Mouse (Mus musculus) forebrain, embryonic 16.5 days (tissue): ENCODE measurements around the gene Tcfl5. TPM values are rescaled to one million over a fixed set of nuclear protein-coding genes. Genes with fewer than 3 reads are reported as not detected.

Source experiments
- ATAC-seq: fragments of 200-750 bp; cut with Nextera tagmentation; 2 replicates; pipeline ENCODE4 v1.8.0; 2017; ENCODE audit warnings: mild to moderate bottlenecking, moderate library complexity
- H3K27ac ChIP-seq: fragments of 300-500 bp; sonication (generic); 2 replicates; pipeline ENCODE4 v1.5.1; 2014; ENCODE audit warnings: low read length, control low read depth
- H3K27me3 ChIP-seq: fragments of 300-500 bp; sonication (generic); replicated peaks from 2 replicates; pipeline ENCODE4 v1.6.1; 2014; ENCODE audit warnings: low read length; ENCODE audit not compliant: control insufficient read depth, insufficient read depth
- H3K36me3 ChIP-seq: fragments of 300-500 bp; sonication (generic); 2 replicates; pipeline ENCODE4 v1.6.1; 2014; ENCODE audit not compliant: control insufficient read depth, insufficient read depth
- H3K4me1 ChIP-seq: fragments of 300-500 bp; sonication (generic); replicated peaks from 2 replicates; pipeline ENCODE4 v1.6.1; 2014; ENCODE audit warnings: low read length; ENCODE audit not compliant: control insufficient read depth, insufficient read depth
- H3K4me2 ChIP-seq: fragments of 300-500 bp; sonication (generic); 2 replicates; pipeline ENCODE4 v1.6.1; 2014; ENCODE audit warnings: mild to moderate bottlenecking, low read length, control low read depth
- H3K4me3 ChIP-seq: fragments of 300-500 bp; sonication (generic); replicated peaks from 2 replicates; pipeline ENCODE4 v1.5.1; 2014; ENCODE audit warnings: mild to moderate bottlenecking, low read length, control low read depth
- H3K9ac ChIP-seq: fragments of 300-500 bp; sonication (generic); replicated peaks from 2 replicates; pipeline ENCODE4 v1.6.1; 2014; ENCODE audit warnings: low read depth, low read length, control low read depth
- H3K9me3 ChIP-seq: fragments of 300-500 bp; sonication (generic); 2 replicates; pipeline ENCODE4 v1.6.1; 2016; ENCODE audit warnings: low read length; ENCODE audit not compliant: control insufficient read depth
- WGBS: fragments of 180-500 bp; shearing (Covaris S2); extraction: QIAGEN DNeasy Blood & Tissue Kit; methylation state at CpG from one replicate; pipeline ENCODE4 v1.1.7; 2014; 5-methylcytosine and 5-hydroxymethylcytosine counted together
- polyA plus RNA-seq: library from polyadenylated mRNA; unstranded; fragments of >200 nt; fragmentation: Nextera tagmentation; extraction: Ambion mirVana; gene quantifications from 2 replicates; pipeline ENCODE4 v1.2.1, GENCODE M21; 2015

Tcfl5 gene
- polyA plus RNA-seq, 1 experiment from 2014 or later = 0.28 TPM

DNA sequence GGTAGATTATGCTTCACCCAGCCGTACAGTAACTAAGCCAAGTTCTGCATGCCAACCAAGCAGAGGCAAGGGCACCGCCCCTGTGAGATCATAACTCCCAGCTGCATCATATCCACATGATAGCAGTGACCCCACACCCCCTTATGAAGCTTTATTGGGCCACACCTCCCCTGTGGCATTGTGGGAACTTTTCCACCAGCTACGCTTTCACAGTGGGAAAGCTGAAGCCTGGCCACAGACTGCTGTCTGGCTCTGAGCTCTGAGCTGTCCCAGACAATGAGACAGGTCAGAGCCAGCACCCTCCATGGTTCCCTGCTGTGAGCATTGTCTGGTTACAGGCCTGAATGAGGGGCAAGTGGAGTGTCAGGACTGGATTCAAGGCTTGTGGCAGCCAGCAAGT, 61.5 kb downstream of the Tcfl5 start, which contains the start of gene Mrgbp:
TSS of gene Mrgbp (plus strand) at position 303 of the 400 bp plus-strand sequence.
- peaks cover 2% of the 10 kb centered on the region; the same call in 1 of the 2 replicates for H3K36me3 ChIP-seq
- H3K9me3 ChIP-seq = no peaks in the 10 kb centered on the region
- no peak for ATAC-seq
- 69% methylated on average over 3 of the region's 3 CpGs for WGBS
- peaks cover 16% of the 10 kb centered on the region for H3K4me1 ChIP-seq
- no peak within 1 kb of the TSS for H3K4me2 ChIP-seq
- no peaks in the 10 kb centered on the region for H3K27me3 ChIP-seq
- H3K9ac ChIP-seq = no peak within 1 kb of the TSS
- H3K27ac ChIP-seq = no peak within 1 kb of the TSS
- H3K4me3 ChIP-seq = no peak within 1 kb of the TSS

GRCm38 (mm10) chr2:180578686-180579085, 63.8 kb downstream of the Tcfl5 start:
- Histone ChIP-seq H3K4me1 (peaks cover 9% of the 10 kb centered on the region), H3K9me3 (no peaks in the 10 kb centered on the region), H3K27ac (no peak overlapping the region), H3K36me3 (no peaks in the 10 kb centered on the region), H3K4me2 (no peak overlapping the region), H3K27me3 (no peaks in the 10 kb centered on the region), H3K9ac (no peak overlapping the region), H3K4me3 (no peak overlapping the region)
- ATAC-seq = no peak
- 6% methylated on average over 3 of the region's 3 CpGs for WGBS

GRCm38 (mm10) chr2:180576482-180576881, 66.0 kb downstream of the Tcfl5 start:
- no peak for ATAC-seq
- no peak overlapping the region for H3K27ac ChIP-seq
- H3K4me2 ChIP-seq = no peak overlapping the region
- no peaks in the 10 kb centered on the region for H3K36me3 ChIP-seq
- no peaks in the 10 kb centered on the region for H3K27me3 ChIP-seq
- no peaks in the 10 kb centered on the region for H3K9me3 ChIP-seq
- no peak overlapping the region for H3K4me3 ChIP-seq
- no peaks in the 10 kb centered on the region for H3K4me1 ChIP-seq
- 37% methylated on average over 4 of the region's 4 CpGs for WGBS
- no peak overlapping the region for H3K9ac ChIP-seq

Other genes with a start within 250 kb of the Tcfl5 start
- 1.3 and 1.5 TPM in 2 replicates for gene Slco4a1, start 186.5 kb downstream of the Tcfl5 start, polyA plus RNA-seq
- gene Ntsr1, start 142.7 kb downstream of the Tcfl5 start, polyA plus RNA-seq = 13.2 and 13.4 TPM in 2 replicates
- 49.3 and 50.6 TPM in 2 replicates for gene Mrgbp, start 61.4 kb downstream of the Tcfl5 start, polyA plus RNA-seq
- gene Ogfr, start 53.5 kb downstream of the Tcfl5 start, polyA plus RNA-seq = 81.8 and 85.5 TPM in 2 replicates
- gene Col9a3, start 44.9 kb downstream of the Tcfl5 start, polyA plus RNA-seq = 50.8 and 51.5 TPM in 2 replicates
- gene Dido1, start 67.3 kb upstream of the Tcfl5 start, polyA plus RNA-seq = 29.4 and 30.3 TPM in 2 replicates
- 57.2 and 58.3 TPM in 2 replicates for gene Gid8, start 67.4 kb upstream of the Tcfl5 start, polyA plus RNA-seq
- gene Slc17a9, start 82.6 kb upstream of the Tcfl5 start, polyA plus RNA-seq = 0.22 and 0.48 TPM in 2 replicates
- 0.13 and 0.75 TPM in 2 replicates for gene Bhlhe23, start 134.2 kb upstream of the Tcfl5 start, polyA plus RNA-seq